Mouse (Mus musculus) midbrain, postnatal 0 days (tissue): ENCODE data around the gene Gdf11. TPM values are rescaled to one million over a fixed set of nuclear protein-coding genes. Genes with fewer than 3 reads are reported as not detected.
A peak's percentile ranks its signal among the peaks of the same experiment; 100 is the strongest.

Experiments
- ATAC-seq: fragments of 200-750 bp; cut with Nextera tagmentation; 2 replicates; pipeline ENCODE4 v1.8.0; 2017; ENCODE audit warnings: moderate number of reproducible peaks, mild to moderate bottlenecking, moderate TSS enrichment, moderate library complexity; ENCODE audit not compliant: low FRiP score
- DNase-seq: peaks from one replicate; pipeline ENCODE4 v3.0.0-alpha.2; 2015; ENCODE audit warnings: low spot score
- H3K27ac ChIP-seq: fragments of 300-500 bp; sonication (generic); 2 replicates; pipeline ENCODE4 v1.5.1; 2014; ENCODE audit warnings: low read depth, mild to moderate bottlenecking, low read length, mixed read lengths
- H3K27me3 ChIP-seq: fragments of 300-500 bp; sonication (generic); 2 replicates; pipeline ENCODE4 v1.6.1; 2014; ENCODE audit warnings: low read length, control low read depth, mixed read lengths; ENCODE audit not compliant: insufficient read depth
- H3K36me3 ChIP-seq: fragments of 300-500 bp; sonication (generic); 2 replicates; pipeline ENCODE4 v1.6.1; 2014; ENCODE audit warnings: low read length, control low read depth, mixed read lengths; ENCODE audit not compliant: insufficient read depth
- H3K4me1 ChIP-seq: fragments of 300-500 bp; sonication (generic); 2 replicates; pipeline ENCODE4 v1.6.1; 2014; ENCODE audit warnings: mild to moderate bottlenecking, control low read depth, antibody characterized with exemption, low read length, mixed read lengths; ENCODE audit not compliant: insufficient read depth
- H3K4me2 ChIP-seq: fragments of 300-500 bp; sonication (generic); 2 replicates; pipeline ENCODE4 v1.6.1; 2014; ENCODE audit warnings: low read depth, mild to moderate bottlenecking, low read length, mixed read lengths; ENCODE audit not compliant: poor library complexity, severe bottlenecking
- H3K4me3 ChIP-seq: fragments of 300-500 bp; sonication (generic); 2 replicates; pipeline ENCODE4 v1.5.1; 2014; ENCODE audit warnings: low read depth, mild to moderate bottlenecking, low read length, moderate library complexity
- H3K9ac ChIP-seq: fragments of 300-500 bp; sonication (generic); replicated peaks from 2 replicates; pipeline ENCODE4 v1.6.1; 2014; ENCODE audit warnings: mild to moderate bottlenecking, low read length, moderate library complexity, mixed read lengths; ENCODE audit not compliant: poor library complexity, severe bottlenecking
- H3K9me3 ChIP-seq: fragments of 300-500 bp; sonication (generic); 2 replicates; pipeline ENCODE4 v1.6.1; 2016; ENCODE audit warnings: low read length, control low read depth
- CTCF ChIP-seq: IDR thresholded peaks from 2 replicates; pipeline ENCODE4 v1.5.1; 2016; ENCODE audit warnings: antibody characterized with exemption, mild to moderate bottlenecking
- WGBS: fragments of 180-500 bp; shearing (Covaris S2); extraction: QIAGEN DNeasy Blood & Tissue Kit; methylation state at CpG from one replicate; pipeline ENCODE4 v1.1.7; 2014; 5-methylcytosine and 5-hydroxymethylcytosine counted together
- polyA plus RNA-seq: library from polyadenylated mRNA; unstranded; fragments of >200 nt; fragmentation: Nextera tagmentation; extraction: Ambion mirVana; gene quantifications from 2 replicates; pipeline ENCODE4 v1.2.1, GENCODE M21; 2015
- total RNA-seq: library from RNA; depleted of rRNA; stranded (reverse); fragments of >200 nt; gene quantifications from 2 replicates; pipeline ENCODE4 v1.2.3, GENCODE M21; 2014

Gdf11 gene
- total and polyA plus RNA-seq, 2 experiments from 2014 or later = 7.5 to 22.4 TPM

GRCm38 (mm10) chr10:128935826-128936440, 44.4 kb upstream of the Gdf11 start:
- peaks cover 26% of the 10 kb centered on the region for H3K27me3 ChIP-seq
- peak overlapping the region; percentile 95; the same call in 1 of the 2 replicates for H3K4me2 ChIP-seq
- H3K36me3 ChIP-seq = no peaks in the 10 kb centered on the region
- ATAC-seq (no peak; the same call in 1 of the 2 replicates), DNase-seq (no peak)
- WGBS = 69% methylated on average over 8 of the region's 8 CpGs
- no peak overlapping the region for H3K27ac ChIP-seq
- no peak overlapping the region for H3K9ac ChIP-seq
- no peak overlapping the region for H3K4me3 ChIP-seq
- no peaks in the 10 kb centered on the region for H3K4me1 ChIP-seq
- TF ChIP-seq CTCF = no peak
- H3K9me3 ChIP-seq = no peaks in the 10 kb centered on the region

GRCm38 (mm10) chr10:128934997-128935787, 43.7 kb upstream of the Gdf11 start:
- Histone ChIP-seq H3K4me1 (no peaks in the 10 kb centered on the region), H3K27me3 (peaks cover 26% of the 10 kb centered on the region), H3K9ac (no peak overlapping the region), H3K27ac (no peak overlapping the region), H3K36me3 (no peaks in the 10 kb centered on the region), H3K4me3 (peak overlapping the region; percentile 50), H3K9me3 (no peaks in the 10 kb centered on the region), H3K4me2 (peak overlapping the region; percentile 95)
- DNase-seq = no peak
- no peak for ATAC-seq
- no peak for TF ChIP-seq CTCF
- WGBS = 58% methylated on average over 7 of the region's 7 CpGs

GRCm38 (mm10) chr10:128933976-128934721, 42.6 kb upstream of the Gdf11 start:
- Histone ChIP-seq H3K27me3 (peaks cover 26% of the 10 kb centered on the region), H3K36me3 (no peaks in the 10 kb centered on the region), H3K9ac (peak overlapping the region; percentile 62), H3K27ac (no peak overlapping the region), H3K4me1 (no peaks in the 10 kb centered on the region), H3K4me3 (peak overlapping the region; percentile 50), H3K4me2 (peak overlapping the region; percentile 95), H3K9me3 (no peaks in the 10 kb centered on the region)
- DNase-seq (no peak), ATAC-seq (peak; percentile 33)
- 3% methylated on average over 21 of the region's 21 CpGs for WGBS
- TF ChIP-seq CTCF = no peak

GRCm38 (mm10) chr10:128933574-128933973, 42.1 kb upstream of the Gdf11 start, which contains the start of gene Itga7:
Itga7 (plus strand) TSS chr10:128933818.
- Histone ChIP-seq H3K4me3 (peak within 1 kb of the TSS; percentile 50), H3K36me3 (no peaks in the 10 kb centered on the region), H3K9ac (peak within 1 kb of the TSS; percentile 62), H3K9me3 (no peaks in the 10 kb centered on the region), H3K27me3 (peaks cover 26% of the 10 kb centered on the region), H3K4me1 (no peaks in the 10 kb centered on the region), H3K4me2 (peak within 1 kb of the TSS; percentile 95), H3K27ac (no peak within 1 kb of the TSS)
- ATAC-seq (peak; percentile 55; the same call in 1 of the 2 replicates), DNase-seq (peak; percentile 52)
- WGBS = under 1% methylated on average over 25 of the region's 26 CpGs
- TF ChIP-seq CTCF = no peak

GRCm38 (mm10) chr10:128931441-128931840, 39.9 kb upstream of the Gdf11 start:
- Histone ChIP-seq H3K36me3 (no peaks in the 10 kb centered on the region), H3K27me3 (peaks cover 26% of the 10 kb centered on the region), H3K9ac (no peak overlapping the region), H3K4me2 (no peak overlapping the region), H3K4me3 (no peak overlapping the region), H3K9me3 (no peaks in the 10 kb centered on the region), H3K27ac (no peak overlapping the region), H3K4me1 (no peaks in the 10 kb centered on the region)
- 71% methylated on average over 2 of the region's 2 CpGs for WGBS
- ATAC-seq (no peak), DNase-seq (no peak)
- TF ChIP-seq CTCF = no peak
